Mouse (Mus musculus) CH12.LX (cell line): ENCODE data around the gene P2ry4. TPM values are rescaled to one million over a fixed set of nuclear protein-coding genes. Genes with fewer than 3 reads are reported as not detected.

ENCODE experiments used
- DNase-seq: peaks from one replicate; pipeline ENCODE4 v3.0.0-alpha.2; 2013; ENCODE audit errors: extremely low read depth
- H3K27ac ChIP-seq: 2 replicates; pipeline ENCODE4 v1.5.1; 2012; ENCODE audit warnings: low read depth, mild to moderate bottlenecking, control low read depth, moderate library complexity; ENCODE audit not compliant: insufficient read depth
- H3K27me3 ChIP-seq: replicated peaks from 2 replicates; pipeline ENCODE3; 2012; ENCODE audit warnings: inconsistent platforms
- H3K36me3 ChIP-seq, 2 experiments: replicated peaks in 1 of 2; 2 replicates each; pipeline versions ENCODE3 to v1.6.1; 2012; ENCODE audit warnings: inconsistent platforms in 1 of 2, low read length in 1 of 2, mild to moderate bottlenecking in 1 of 2, mixed read lengths in 1 of 2, moderate library complexity in 1 of 2; ENCODE audit not compliant: control insufficient read depth in 1 of 2, insufficient read depth in 1 of 2
- H3K4me1 ChIP-seq, 2 experiments: 2 replicates each; pipeline ENCODE4 v1.6.1; 2012; ENCODE audit warnings: inconsistent platforms in 1 of 2, moderate library complexity in 1 of 2; ENCODE audit not compliant: insufficient read depth in 2 of 2, control insufficient read depth in 1 of 2
- H3K4me2 ChIP-seq: 2 replicates; pipeline ENCODE4 v1.6.1; 2012; ENCODE audit warnings: low read depth, mild to moderate bottlenecking, control low read depth; ENCODE audit not compliant: poor library complexity, insufficient read depth, severe bottlenecking
- H3K4me3 ChIP-seq, 3 experiments: fragments of 150-350 bp in 1 of 3; sonication (generic) in 1 of 3; replicated peaks in 1 of 3; 2 replicates each; pipeline versions ENCODE3 to v1.5.1; 2011 to 2012; ENCODE audit warnings: low read depth in 2 of 3, low read length in 2 of 3, mild to moderate bottlenecking in 2 of 3, moderate library complexity in 2 of 3, control low read depth in 1 of 3, improper control_type of control experiment in 1 of 3, inconsistent platforms in 1 of 3, mixed read lengths in 1 of 3; ENCODE audit not compliant: poor library complexity in 1 of 3
- H3K79me2 ChIP-seq: replicated peaks from 2 replicates; pipeline ENCODE4 v1.6.1; 2012; ENCODE audit warnings: mild to moderate bottlenecking, moderate library complexity; ENCODE audit not compliant: control insufficient read depth, poor library complexity, insufficient read depth, severe bottlenecking; ENCODE audit errors: extremely low read depth
- H3K9ac ChIP-seq: 2 replicates; pipeline ENCODE4 v1.6.1; 2012; ENCODE audit warnings: low read depth, mild to moderate bottlenecking, control low read depth, moderate library complexity; ENCODE audit not compliant: insufficient read depth
- H3K9me3 ChIP-seq: replicated peaks from 2 replicates; pipeline ENCODE3; 2012; ENCODE audit warnings: low read length, inconsistent platforms, mixed read lengths
- BHLHE40 ChIP-seq: IDR thresholded peaks from 2 replicates; pipeline ENCODE4 v1.6.1; 2011; ENCODE audit warnings: mild to moderate bottlenecking, low read depth, low read length, improper control_type of control experiment
- CHD2 ChIP-seq: IDR thresholded peaks from 2 replicates; pipeline ENCODE4 v1.6.1; 2011; ENCODE audit warnings: low read length, improper control_type of control experiment
- CTCF ChIP-seq, 2 experiments: IDR thresholded peaks in 1 of 2; conservative IDR thresholded peaks in 1 of 2; 2 replicates each; pipeline ENCODE4 v1.5.1; 2011 to 2012; ENCODE audit warnings: low read depth in 2 of 2, low read length in 2 of 2, improper control_type of control experiment in 1 of 2, inconsistent platforms in 1 of 2, mild to moderate bottlenecking in 1 of 2, moderate library complexity in 1 of 2
- E2F4 ChIP-seq: IDR thresholded peaks from 2 replicates; pipeline ENCODE4 v1.6.1; 2011; ENCODE audit warnings: low read depth, low read length, improper control_type of control experiment; ENCODE audit not compliant: insufficient replicate concordance
- EP300 ChIP-seq: IDR thresholded peaks from 2 replicates; pipeline ENCODE4 v1.6.1; 2011; ENCODE audit warnings: low read length, improper control_type of control experiment
- ETS1 ChIP-seq: conservative IDR thresholded peaks from 2 replicates; pipeline ENCODE4 v1.6.1; 2012; ENCODE audit warnings: low read depth, mild to moderate bottlenecking, inconsistent platforms, low read length, improper control_type of control experiment, moderate library complexity
- HCFC1 ChIP-seq: IDR thresholded peaks from 2 replicates; pipeline ENCODE4 v1.6.1; 2012; ENCODE audit warnings: low read depth, mild to moderate bottlenecking, inconsistent platforms, low read length, improper control_type of control experiment
- JUN ChIP-seq: IDR thresholded peaks from 2 replicates; pipeline ENCODE4 v1.6.1; 2011; ENCODE audit warnings: low read depth, mild to moderate bottlenecking, low read length, improper control_type of control experiment, moderate library complexity; ENCODE audit not compliant: insufficient read depth
- MAX ChIP-seq: IDR thresholded peaks from 2 replicates; pipeline ENCODE4 v1.6.1; 2011; ENCODE audit warnings: low read length, improper control_type of control experiment
- MEF2A ChIP-seq: IDR thresholded peaks from 2 replicates; pipeline ENCODE4 v1.6.1; 2014; ENCODE audit warnings: low read depth, mild to moderate bottlenecking, inconsistent platforms, low read length, improper control_type of control experiment, borderline replicate concordance
- MXI1 ChIP-seq: IDR thresholded peaks from 2 replicates; pipeline ENCODE4 v1.6.1; 2011; ENCODE audit warnings: mild to moderate bottlenecking, low read depth, low read length, improper control_type of control experiment
- MYC ChIP-seq: IDR thresholded peaks from 2 replicates; pipeline ENCODE4 v1.6.1; 2011; ENCODE audit warnings: low read depth, mild to moderate bottlenecking, improper control_type of control experiment, low read length
- NELFE ChIP-seq: IDR thresholded peaks from 2 replicates; pipeline ENCODE4 v1.6.1; 2011; ENCODE audit warnings: low read depth, low read length, improper control_type of control experiment
- PAX5 ChIP-seq: IDR thresholded peaks from 2 replicates; pipeline ENCODE4 v1.6.1; 2012; ENCODE audit warnings: low read length, inconsistent platforms, mixed read lengths
- POLR2A ChIP-seq: IDR thresholded peaks from 2 replicates; pipeline ENCODE4 v1.6.1; 2011; ENCODE audit warnings: low read depth, mild to moderate bottlenecking, improper control_type of control experiment, low read length
- RAD21 ChIP-seq: IDR thresholded peaks from 2 replicates; pipeline ENCODE4 v1.6.1; 2011; ENCODE audit warnings: low read depth, mild to moderate bottlenecking, low read length, improper control_type of control experiment, moderate library complexity
- RCOR1 ChIP-seq: conservative IDR thresholded peaks from 2 replicates; pipeline ENCODE4 v1.6.1; 2012; ENCODE audit warnings: low read depth, mild to moderate bottlenecking, inconsistent platforms, low read length, improper control_type of control experiment
- SIN3A ChIP-seq: IDR thresholded peaks from 2 replicates; pipeline ENCODE4 v1.6.1; 2012; ENCODE audit warnings: low read length, improper control_type of control experiment, inconsistent platforms
- SMC3 ChIP-seq: IDR thresholded peaks from 2 replicates; pipeline ENCODE4 v1.6.1; 2011; ENCODE audit warnings: low read depth, low read length, improper control_type of control experiment
- TBP ChIP-seq: conservative IDR thresholded peaks from 2 replicates; pipeline ENCODE4 v1.6.1; 2011; ENCODE audit warnings: low read depth, low read length, improper control_type of control experiment
- TCF12 ChIP-seq: IDR thresholded peaks from 2 replicates; pipeline ENCODE4 v1.6.1; 2014; ENCODE audit warnings: low read depth, mild to moderate bottlenecking, inconsistent platforms, low read length, improper control_type of control experiment
- UBTF ChIP-seq: IDR thresholded peaks from 2 replicates; pipeline ENCODE4 v1.6.1; 2012; ENCODE audit warnings: low read depth, mild to moderate bottlenecking, inconsistent platforms, low read length, improper control_type of control experiment, moderate library complexity
- USF1 ChIP-seq: IDR thresholded peaks from 2 replicates; pipeline ENCODE4 v1.6.1; 2014; ENCODE audit warnings: low read depth, mild to moderate bottlenecking, inconsistent platforms, low read length, improper control_type of control experiment
- USF2 ChIP-seq: conservative IDR thresholded peaks from 2 replicates; pipeline ENCODE4 v1.6.1; 2011; ENCODE audit warnings: low read depth, low read length, improper control_type of control experiment
- ZC3H11A ChIP-seq: IDR thresholded peaks from 2 replicates; pipeline ENCODE4 v1.6.1; 2012; ENCODE audit warnings: low read depth, mild to moderate bottlenecking, inconsistent platforms, low read length, improper control_type of control experiment
- ZKSCAN1 ChIP-seq: IDR thresholded peaks from 2 replicates; pipeline ENCODE4 v1.6.1; 2012; ENCODE audit warnings: low read depth, inconsistent platforms, low read length, improper control_type of control experiment, borderline replicate concordance
- ZMIZ1 ChIP-seq: IDR thresholded peaks from 2 replicates; pipeline ENCODE4 v1.6.1; 2012; ENCODE audit warnings: low read depth, mild to moderate bottlenecking, inconsistent platforms, low read length, improper control_type of control experiment
- dilution Hi-C: fragments of 300-500 bp; cut with MboI; formaldehyde crosslinking; loops from 2 replicates; pipeline ENCODE4 v1.14.3; 2020; ENCODE audit warnings: low sequenced_read_pairs; ENCODE audit not compliant: extremely low pct_unique_long_range_greater_than_20kb, extremely low pct_ligation_motif_present
- in situ Hi-C: fragments of 300-500 bp; cut with MboI; formaldehyde crosslinking; loops from 3 replicates; pipeline ENCODE4 v1.14.3; 2019; ENCODE audit warnings: low sequenced_read_pairs, low pct_ligation_motif_present, low pct_unique_long_range_greater_than_20kb, mixed read lengths
- polyA plus RNA-seq: library from polyadenylated mRNA; unstranded; fragments of >175 nt; gene quantifications from 2 replicates; pipeline ENCODE4 v1.2.1, GENCODE M21; 2012; ENCODE audit warnings: low read depth; ENCODE audit not compliant: insufficient read length
- total RNA-seq, 2 experiments: library from RNA; depleted of rRNA; stranded (reverse); fragments of 300-350 nt in 1 of 2; fragments of >200 nt in 1 of 2; gene quantifications; 2 replicates each; pipeline ENCODE4 v1.2.3; 2012 to 2014

The P2ry4 gene
- total and polyA plus RNA-seq, 3 experiments, result not detected

- DNase-seq, result no peak
- no peaks in the 10 kb centered on the region for H3K79me2 ChIP-seq
- H3K36me3 ChIP-seq, result no peaks in the 10 kb centered on the region
- in situ Hi-C loops (no loop called here), dilution Hi-C loops (no loop called here)
- no peak overlapping the region for H3K4me2 ChIP-seq
- H3K9me3 ChIP-seq, result no peaks in the 10 kb centered on the region
- H3K27me3 ChIP-seq, result no peaks in the 10 kb centered on the region
- TF ChIP-seq TCF12, result no peak
- no peak for TF ChIP-seq ZKSCAN1
- TF ChIP-seq MAX, result no peak
- TF ChIP-seq SMC3, result no peak
- TF ChIP-seq UBTF, result no peak
- TF ChIP-seq USF1, result no peak
- TF ChIP-seq PAX5, result no peak
- TF ChIP-seq CHD2, result no peak
- TF ChIP-seq NELFE, result no peak
- no peak for TF ChIP-seq ETS1
- TF ChIP-seq ZMIZ1, result no peak
- no peak for TF ChIP-seq ZC3H11A
- H3K4me3 ChIP-seq, result no peak overlapping the region
- H3K27ac ChIP-seq, result no peak overlapping the region
- H3K4me1 ChIP-seq, result no peaks in the 10 kb centered on the region
- no peak overlapping the region for H3K9ac ChIP-seq
Observed at GRCm38 (mm10) chrX:100599755-100600154, 5.1 kb upstream of the P2ry4 start.

DNA sequence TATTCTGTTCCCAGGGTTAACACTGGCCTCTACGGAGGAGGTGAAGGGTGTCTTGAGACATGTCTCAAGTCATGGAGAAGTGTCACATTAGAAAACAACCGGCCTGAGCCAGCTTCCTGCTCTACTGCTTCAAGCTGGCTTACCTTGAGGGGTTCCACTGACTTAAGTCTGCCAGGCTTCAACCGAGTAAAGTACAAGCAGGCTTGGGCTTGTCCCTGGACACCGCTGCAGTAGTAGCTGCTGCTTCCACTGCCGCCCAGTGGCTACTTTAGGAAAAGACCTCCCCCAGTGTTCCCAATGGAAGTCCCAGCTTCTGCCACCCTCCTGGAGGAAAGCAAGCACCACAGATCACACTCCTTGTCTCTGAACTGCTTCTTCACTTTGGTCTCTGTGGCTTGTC, 2.8 kb upstream of the P2ry4 start:
- H3K4me2 ChIP-seq, result no peak overlapping the region
- no peaks in the 10 kb centered on the region for H3K79me2 ChIP-seq
- dilution Hi-C loops (no loop called here), in situ Hi-C loops (no loop called here)
- no peaks in the 10 kb centered on the region for H3K36me3 ChIP-seq
- no peak overlapping the region for H3K9ac ChIP-seq
- no peak overlapping the region for H3K27ac ChIP-seq
- no peaks in the 10 kb centered on the region for H3K4me1 ChIP-seq
- no peaks in the 10 kb centered on the region for H3K9me3 ChIP-seq
- H3K4me3 ChIP-seq, result no peak overlapping the region
- no peaks in the 10 kb centered on the region for H3K27me3 ChIP-seq
- TF ChIP-seq NELFE, result no peak
- TF ChIP-seq UBTF, result no peak
- peak in 1 of 2 experiments; percentile 57; a peak in 2 of 4 replicates for TF ChIP-seq CTCF (conservative IDR thresholded peaks at IDR 0.05 in 1 of 2, IDR thresholded peaks at IDR 0.05 in 1 of 2; ENCODE audit: low read depth in 2 of 2, low read length in 2 of 2)
- TF ChIP-seq RAD21, result peak; percentile 49
- TF ChIP-seq SMC3, result peak; percentile 45
- peak; percentile 7 for DNase-seq

GRCm38 (mm10) chrX:100571951-100572350, 22.7 kb downstream of the P2ry4 start, which contains the start of gene Awat1:
Gene Awat1, plus strand, starts transcription at chrX:100572251.
- TF ChIP-seq MEF2A (no peak), MAX (no peak), USF1 (no peak), ETS1 (no peak), UBTF (no peak), USF2 (no peak), CHD2 (no peak), TBP (no peak), BHLHE40 (no peak), JUN (no peak), MXI1 (no peak), POLR2A (no peak), TCF12 (no peak), RCOR1 (no peak), HCFC1 (no peak), E2F4 (no peak), SIN3A (no peak), MYC (no peak), EP300 (no peak)
- Histone ChIP-seq H3K27ac (no peak within 1 kb of the TSS), H3K27me3 (no peaks in the 10 kb centered on the region), H3K4me2 (no peak within 1 kb of the TSS), H3K9me3 (no peaks in the 10 kb centered on the region), H3K9ac (no peak within 1 kb of the TSS), H3K79me2 (no peaks in the 10 kb centered on the region), H3K36me3 (no peaks in the 10 kb centered on the region), H3K4me3 (no peak within 1 kb of the TSS), H3K4me1 (no peaks in the 10 kb centered on the region)
- dilution Hi-C loops (no loop called here), in situ Hi-C loops (no loop called here)
- no peak for DNase-seq
